Mouse (Mus musculus) regulatory T cell (primary cell): ENCODE measurements around the gene Slc29a4.

Source experiments
- in situ Hi-C: fragments of 300-600 bp; cut with MboI, MseI; formaldehyde crosslinking; loops from one replicate; pipeline ENCODE4 v1.15.1; 2025; ENCODE audit warnings: high pct_unique_total_duplicates

The Slc29a4 gene

GRCm38 (mm10) chr5:142692248-142692647, at the start of gene Slc29a4:
TSS of gene Slc29a4 (plus strand) at chr5:142692512.
- in situ Hi-C loops = no loop called here

- in situ Hi-C loops = no loop called here
These were observed 44.1 kb upstream of the Slc29a4 start for GRCm38 (mm10) chr5:142648162-142648561.

GRCm38 (mm10) chr5:142649460-142650050, 42.8 kb upstream of the Slc29a4 start:
- in situ Hi-C loops = no loop called here

- in situ Hi-C loops = no loop called here
These were observed 41.9 kb upstream of the Slc29a4 start for GRCm38 (mm10) chr5:142650390-142650789.

GRCm38 (mm10) chr5:142650794-142651497, 41.4 kb upstream of the Slc29a4 start:
- in situ Hi-C loops = no loop called here

- in situ Hi-C loops = no loop called here
These were observed 40.0 kb upstream of the Slc29a4 start for GRCm38 (mm10) chr5:142652266-142652665.

GRCm38 (mm10) chr5:142660656-142661434, 31.5 kb upstream of the Slc29a4 start:
- in situ Hi-C loops = no loop called here

- in situ Hi-C loops = no loop called here
These were observed 24.4 kb upstream of the Slc29a4 start for GRCm38 (mm10) chr5:142667921-142668320.

GRCm38 (mm10) chr5:142668556-142669263, 23.6 kb upstream of the Slc29a4 start:
- in situ Hi-C loops = no loop called here

GRCm38 (mm10) chr5:142669726-142670125, 22.6 kb upstream of the Slc29a4 start:
- in situ Hi-C loops = no loop called here

GRCm38 (mm10) chr5:142673082-142673481, 19.2 kb upstream of the Slc29a4 start:
- in situ Hi-C loops = no loop called here

- in situ Hi-C loops = no loop called here
These were observed 14.2 kb upstream of the Slc29a4 start for GRCm38 (mm10) chr5:142678141-142678571.

GRCm38 (mm10) chr5:142679065-142679464, 13.2 kb upstream of the Slc29a4 start:
- in situ Hi-C loops = no loop called here

GRCm38 (mm10) chr5:142681911-142682310, 10.4 kb upstream of the Slc29a4 start:
- in situ Hi-C loops = no loop called here

GRCm38 (mm10) chr5:142682529-142682928, 9.8 kb upstream of the Slc29a4 start:
- in situ Hi-C loops = no loop called here

- in situ Hi-C loops = no loop called here
These were observed 3.4 kb upstream of the Slc29a4 start for GRCm38 (mm10) chr5:142688866-142689265.

GRCm38 (mm10) chr5:142690343-142690742, 2.0 kb upstream of the Slc29a4 start:
- in situ Hi-C loops = no loop called here

- in situ Hi-C loops = no loop called here
These were observed 842 bp downstream of the Slc29a4 start for GRCm38 (mm10) chr5:142692971-142693737.

GRCm38 (mm10) chr5:142693738-142694430, 1.6 kb downstream of the Slc29a4 start:
- in situ Hi-C loops = no loop called here

GRCm38 (mm10) chr5:142694627-142695340, 2.5 kb downstream of the Slc29a4 start:
- in situ Hi-C loops = no loop called here
